Mouse (Mus musculus) gastrocnemius, postnatal 4 days (tissue): ENCODE measurements around the gene Zc3h18. TPM values are rescaled to one million over a fixed set of nuclear protein-coding genes. Genes with fewer than 3 reads are reported as not detected.

Experiments used
- DNase-seq, 2 experiments: peaks; one replicate each; pipeline ENCODE4 v3.0.0; 2021 to 2022; ENCODE audit warnings: low spot score in 2 of 2, mixed read lengths in 2 of 2
- total RNA-seq, 2 experiments: library from RNA; stranded (reverse); gene quantifications; 2 replicates each; pipeline ENCODE4 v1.2.3; 2021

Zc3h18 gene
- total RNA-seq, 2 experiments from 2014 or later = 37.2 to 42.8 TPM

- DNase-seq = no peak
These were observed 85.2 kb downstream of the Zc3h18 start for GRCm38 (mm10) chr8:122461473-122462148.

- no peak for DNase-seq
These were observed 86.1 kb downstream of the Zc3h18 start for GRCm38 (mm10) chr8:122462510-122462909.

GRCm38 (mm10) chr8:122463651-122464640, 87.5 kb downstream of the Zc3h18 start:
- DNase-seq = no peak

GRCm38 (mm10) chr8:122464985-122465384, 88.6 kb downstream of the Zc3h18 start:
- no peak for DNase-seq

Other genes starting within 250 kb of the Zc3h18 start
- gene Zfpm1, start 94.5 kb upstream of the Zc3h18 start, total RNA-seq = 10 to 100 TPM; 10.6 to 13.6 TPM
- not detected for gene Trhr2, start 15.9 kb upstream of the Zc3h18 start, total RNA-seq
- gene Il17c, start 45.4 kb downstream of the Zc3h18 start, total RNA-seq = not detected
- 10 to 100 TPM; 51.7 to 64.2 TPM for gene Cyba, start 56.3 kb downstream of the Zc3h18 start, total RNA-seq
- gene Mvd, start 66.8 kb downstream of the Zc3h18 start, total RNA-seq = 10 to 100 TPM; 14.7 to 18.4 TPM
- gene Snai3, start 84.1 kb downstream of the Zc3h18 start, total RNA-seq = 1 to 10 TPM; 4.9 to 7.7 TPM
- gene Rnf166, start 99.5 kb downstream of the Zc3h18 start, total RNA-seq = 10 to 100 TPM; 36.9 to 40.1 TPM
- 10 to 100 TPM; 18.3 to 18.9 TPM for gene Ctu2, start 99.5 kb downstream of the Zc3h18 start, total RNA-seq
- gene Piezo1, start 174.7 kb downstream of the Zc3h18 start, total RNA-seq = 10 to 100 TPM; 51.5 to 54.6 TPM
- gene Cdt1, start 191.4 kb downstream of the Zc3h18 start, total RNA-seq = 10 to 100 TPM; 14.7 to 17.1 TPM
- gene Aprt, start 200.3 kb downstream of the Zc3h18 start, total RNA-seq = 10 to 100 TPM; 37.0 to 40.0 TPM
- gene Galns, start 234.9 kb downstream of the Zc3h18 start, total RNA-seq = 10 to 100 TPM in 1 of 2 experiments, 1 to 10 TPM in 1; 9.7 to 10.3 TPM
- 10 to 100 TPM; 45.6 to 49.6 TPM for gene Trappc2l, start 235.0 kb downstream of the Zc3h18 start, total RNA-seq
- not detected for gene Pabpn1l, start 246.1 kb downstream of the Zc3h18 start, total RNA-seq